Mouse (Mus musculus) CH12.LX (cell line): ENCODE data around the gene Cybrd1.

Experiments
- MYC ChIP-seq: IDR thresholded peaks from 2 replicates; pipeline ENCODE4 v1.6.1; 2011; ENCODE audit warnings: low read depth, mild to moderate bottlenecking, improper control_type of control experiment, low read length
- POLR2AphosphoS2 ChIP-seq: IDR thresholded peaks from 2 replicates; pipeline ENCODE4 v1.6.1; 2011; ENCODE audit warnings: low read depth, low read length, improper control_type of control experiment

- TF ChIP-seq POLR2AphosphoS2 (no peak), MYC (no peak)
These were observed 38.7 kb downstream of the Cybrd1 start for GRCm38 (mm10) chr2:71156446-71156845.
